Mouse (Mus musculus): ENCODE data around the gene Prm2. TPM values are rescaled to one million over a fixed set of nuclear protein-coding genes. Genes with fewer than 3 reads are reported as not detected.

Gene Prm2
- polyA plus RNA-seq, 1 experiment, result not detected

DNA sequence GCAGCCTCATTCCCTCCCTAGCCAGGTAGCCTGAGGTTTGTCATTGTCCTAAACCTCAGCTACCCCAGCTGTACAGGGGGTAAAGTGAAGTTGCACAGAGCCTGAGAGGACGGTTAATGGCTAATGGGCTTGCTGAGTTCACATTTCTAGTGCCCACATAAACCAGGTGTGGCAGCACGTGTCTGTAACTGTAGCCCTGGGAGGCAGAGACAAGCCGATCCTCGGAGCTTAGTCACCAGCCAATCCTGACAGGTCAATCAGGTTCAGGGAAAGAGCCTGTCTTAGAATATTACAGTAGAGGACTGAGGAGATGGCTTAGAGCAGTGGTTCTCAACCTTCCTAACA, 32.5 kb upstream of the Prm2 start:
- no peak overlapping the region for H3K27ac ChIP-seq (ENCODE audit: insufficient read depth, low read length)
- TF ChIP-seq EP300 (IDR thresholded peaks at IDR 0.05; ENCODE audit: insufficient read depth, low read depth, low read length) (no peak), CTCF (IDR thresholded peaks at IDR 0.05; ENCODE audit: low read depth, low read length) (no peak), POLR2A (IDR thresholded peaks at IDR 0.05; ENCODE audit: insufficient read depth, low read length) (no peak)
- no peaks in the 10 kb centered on the region for H3K4me1 ChIP-seq (ENCODE audit: control insufficient read depth, insufficient read depth, low read length)
- H3K9me3 ChIP-seq (replicated peaks; ENCODE audit: control insufficient read depth, insufficient read depth, low read length, poor library complexity, severe bottlenecking), result no peaks in the 10 kb centered on the region
- no peak overlapping the region for H3K4me3 ChIP-seq (ENCODE audit: low read depth, low read length)
- no peaks in the 10 kb centered on the region for H3K27me3 ChIP-seq (ENCODE audit: control insufficient read depth, insufficient read depth, low read length, poor library complexity, severe bottlenecking)
- H3K36me3 ChIP-seq (ENCODE audit: control insufficient read depth, insufficient read depth, low read length, poor library complexity, severe bottlenecking), result no peaks in the 10 kb centered on the region
- no peak overlapping the region for H3K9ac ChIP-seq (ENCODE audit: low read depth, poor library complexity, severe bottlenecking)

DNA sequence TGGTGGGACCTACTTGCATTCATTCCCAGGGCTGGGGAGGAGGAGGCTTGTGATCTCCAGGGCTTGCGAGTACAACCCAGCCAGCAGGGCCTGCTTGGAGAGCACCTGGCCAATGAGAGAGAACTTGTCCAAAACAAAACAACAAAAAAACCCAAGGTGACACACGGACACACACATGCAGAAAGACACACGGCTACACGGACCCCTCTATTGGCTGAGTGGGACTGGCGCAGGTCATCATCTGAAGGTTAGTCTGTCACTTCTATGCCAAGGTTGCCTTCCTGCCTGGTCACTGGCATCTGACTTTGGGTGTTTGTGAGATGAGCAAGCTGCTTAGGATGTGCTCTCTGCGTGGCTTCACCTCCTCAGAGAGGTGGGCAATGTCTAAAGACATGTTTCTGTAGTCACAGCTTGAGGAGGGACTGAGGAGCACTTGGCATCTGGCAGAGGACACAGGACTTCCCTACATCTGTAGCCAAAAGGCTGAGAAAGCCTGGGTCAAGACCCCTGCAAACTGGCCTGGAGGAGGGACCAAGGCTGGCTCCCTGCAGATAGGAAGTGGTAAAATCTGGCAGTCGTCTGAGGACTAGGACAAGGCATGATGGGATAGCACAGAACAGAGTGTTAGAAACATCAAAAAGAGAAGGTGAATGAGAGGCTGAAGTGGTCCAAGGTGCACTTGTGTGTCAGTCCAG, 32.0 kb upstream of the Prm2 start:
- no peak overlapping the region for H3K27ac ChIP-seq (ENCODE audit: insufficient read depth, low read length)
- no peak overlapping the region for H3K9ac ChIP-seq (ENCODE audit: low read depth, poor library complexity, severe bottlenecking)
- H3K36me3 ChIP-seq (ENCODE audit: control insufficient read depth, insufficient read depth, low read length, poor library complexity, severe bottlenecking), result no peaks in the 10 kb centered on the region
- H3K4me1 ChIP-seq (ENCODE audit: control insufficient read depth, insufficient read depth, low read length), result no peaks in the 10 kb centered on the region
- no peak for TF ChIP-seq EP300 (IDR thresholded peaks at IDR 0.05; ENCODE audit: insufficient read depth, low read depth, low read length)
- TF ChIP-seq POLR2A (IDR thresholded peaks at IDR 0.05; ENCODE audit: insufficient read depth, low read length), result no peak
- no peak for TF ChIP-seq CTCF (IDR thresholded peaks at IDR 0.05; ENCODE audit: low read depth, low read length)
- H3K9me3 ChIP-seq (replicated peaks; ENCODE audit: control insufficient read depth, insufficient read depth, low read length, poor library complexity, severe bottlenecking), result no peaks in the 10 kb centered on the region
- no peaks in the 10 kb centered on the region for H3K27me3 ChIP-seq (ENCODE audit: control insufficient read depth, insufficient read depth, low read length, poor library complexity, severe bottlenecking)
- no peak overlapping the region for H3K4me3 ChIP-seq (ENCODE audit: low read depth, low read length)

DNA sequence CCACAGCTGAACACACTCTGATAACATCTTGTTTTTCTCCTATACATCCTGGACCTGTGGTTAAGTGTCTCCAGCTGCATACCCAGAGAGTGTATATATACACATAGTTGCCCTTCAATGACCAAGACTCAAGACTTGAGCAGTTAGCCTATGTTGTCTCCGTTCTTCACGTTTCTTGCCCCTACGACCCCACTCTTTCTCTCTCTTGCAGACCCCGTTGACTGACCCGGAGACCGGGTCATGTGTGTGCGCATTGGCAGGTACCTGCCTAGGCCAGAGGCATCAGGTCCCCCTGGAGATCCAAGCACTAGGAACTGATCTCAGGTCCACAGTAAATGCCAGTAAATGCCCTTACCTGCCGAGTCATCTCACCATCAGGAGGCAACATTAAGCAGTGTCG, 31.3 kb upstream of the Prm2 start:
- TF ChIP-seq EP300 (IDR thresholded peaks at IDR 0.05; ENCODE audit: insufficient read depth, low read depth, low read length) (no peak), POLR2A (IDR thresholded peaks at IDR 0.05; ENCODE audit: insufficient read depth, low read length) (no peak), CTCF (IDR thresholded peaks at IDR 0.05; ENCODE audit: low read depth, low read length) (no peak)
- H3K4me3 ChIP-seq (ENCODE audit: low read depth, low read length), result no peak overlapping the region
- H3K36me3 ChIP-seq (ENCODE audit: control insufficient read depth, insufficient read depth, low read length, poor library complexity, severe bottlenecking), result no peaks in the 10 kb centered on the region
- H3K9ac ChIP-seq (ENCODE audit: low read depth, poor library complexity, severe bottlenecking), result no peak overlapping the region
- H3K4me1 ChIP-seq (ENCODE audit: control insufficient read depth, insufficient read depth, low read length), result no peaks in the 10 kb centered on the region
- no peak overlapping the region for H3K27ac ChIP-seq (ENCODE audit: insufficient read depth, low read length)
- no peaks in the 10 kb centered on the region for H3K27me3 ChIP-seq (ENCODE audit: control insufficient read depth, insufficient read depth, low read length, poor library complexity, severe bottlenecking)
- H3K9me3 ChIP-seq (replicated peaks; ENCODE audit: control insufficient read depth, insufficient read depth, low read length, poor library complexity, severe bottlenecking), result no peaks in the 10 kb centered on the region

DNA sequence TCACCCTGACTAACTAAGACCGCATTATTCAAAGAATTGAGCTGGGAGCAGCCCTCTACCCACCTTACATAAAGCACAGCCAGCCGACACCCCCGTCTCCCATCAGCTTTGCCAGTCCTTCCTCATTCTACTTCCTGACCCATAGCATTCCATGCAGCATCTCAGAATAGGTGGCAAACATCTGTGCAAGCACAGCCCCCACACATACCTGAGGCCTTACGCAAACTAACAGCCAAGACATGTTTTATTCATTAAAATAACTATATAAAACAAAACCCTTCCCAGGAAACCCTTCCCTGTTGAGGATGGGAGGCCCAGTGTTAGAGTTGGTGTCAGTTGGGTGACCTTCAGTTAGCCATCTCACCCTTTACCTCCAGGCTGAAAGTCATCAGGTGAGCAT, 29.9 kb upstream of the Prm2 start:
- Histone ChIP-seq H3K9ac (ENCODE audit: low read depth, poor library complexity, severe bottlenecking) (no peak overlapping the region), H3K4me3 (ENCODE audit: low read depth, low read length) (no peak overlapping the region), H3K36me3 (ENCODE audit: control insufficient read depth, insufficient read depth, low read length, poor library complexity, severe bottlenecking) (no peaks in the 10 kb centered on the region), H3K4me1 (ENCODE audit: control insufficient read depth, insufficient read depth, low read length) (no peaks in the 10 kb centered on the region), H3K27me3 (ENCODE audit: control insufficient read depth, insufficient read depth, low read length, poor library complexity, severe bottlenecking) (no peaks in the 10 kb centered on the region), H3K9me3 (replicated peaks; ENCODE audit: control insufficient read depth, insufficient read depth, low read length, poor library complexity, severe bottlenecking) (no peaks in the 10 kb centered on the region), H3K27ac (ENCODE audit: insufficient read depth, low read length) (no peak overlapping the region)
- no peak for TF ChIP-seq CTCF (IDR thresholded peaks at IDR 0.05; ENCODE audit: low read depth, low read length)
- no peak for TF ChIP-seq EP300 (IDR thresholded peaks at IDR 0.05; ENCODE audit: insufficient read depth, low read depth, low read length)
- no peak for TF ChIP-seq POLR2A (IDR thresholded peaks at IDR 0.05; ENCODE audit: insufficient read depth, low read length)

DNA sequence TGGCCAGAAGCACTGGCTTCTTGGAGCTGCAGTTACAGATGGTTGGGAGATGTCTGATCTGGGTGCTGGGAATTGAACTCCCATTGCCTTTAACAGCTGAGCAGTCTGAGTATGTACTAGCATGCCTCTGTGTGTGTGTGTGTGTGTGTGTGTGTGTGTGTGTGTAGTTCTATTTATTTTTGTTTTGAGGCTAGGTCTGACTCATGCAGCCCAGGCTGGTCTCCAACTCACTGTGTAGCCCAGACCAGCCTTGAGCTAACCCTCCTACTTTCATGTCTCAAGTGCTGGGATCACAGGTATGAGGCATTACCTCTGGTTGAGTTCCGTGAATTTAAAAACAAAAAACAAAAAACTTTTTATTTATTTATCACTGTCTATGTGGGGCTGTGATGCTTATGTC, 28.6 kb upstream of the Prm2 start:
- no peak overlapping the region for H3K4me3 ChIP-seq (ENCODE audit: low read depth, low read length)
- H3K9ac ChIP-seq (ENCODE audit: low read depth, poor library complexity, severe bottlenecking), result no peak overlapping the region
- H3K9me3 ChIP-seq (replicated peaks; ENCODE audit: control insufficient read depth, insufficient read depth, low read length, poor library complexity, severe bottlenecking), result no peaks in the 10 kb centered on the region
- H3K36me3 ChIP-seq (ENCODE audit: control insufficient read depth, insufficient read depth, low read length, poor library complexity, severe bottlenecking), result no peaks in the 10 kb centered on the region
- H3K27me3 ChIP-seq (ENCODE audit: control insufficient read depth, insufficient read depth, low read length, poor library complexity, severe bottlenecking), result no peaks in the 10 kb centered on the region
- H3K27ac ChIP-seq (ENCODE audit: insufficient read depth, low read length), result no peak overlapping the region
- no peak for TF ChIP-seq POLR2A (IDR thresholded peaks at IDR 0.05; ENCODE audit: insufficient read depth, low read length)
- no peak for TF ChIP-seq EP300 (IDR thresholded peaks at IDR 0.05; ENCODE audit: insufficient read depth, low read depth, low read length)
- TF ChIP-seq CTCF (IDR thresholded peaks at IDR 0.05; ENCODE audit: low read depth, low read length), result no peak
- H3K4me1 ChIP-seq (ENCODE audit: control insufficient read depth, insufficient read depth, low read length), result no peaks in the 10 kb centered on the region

DNA sequence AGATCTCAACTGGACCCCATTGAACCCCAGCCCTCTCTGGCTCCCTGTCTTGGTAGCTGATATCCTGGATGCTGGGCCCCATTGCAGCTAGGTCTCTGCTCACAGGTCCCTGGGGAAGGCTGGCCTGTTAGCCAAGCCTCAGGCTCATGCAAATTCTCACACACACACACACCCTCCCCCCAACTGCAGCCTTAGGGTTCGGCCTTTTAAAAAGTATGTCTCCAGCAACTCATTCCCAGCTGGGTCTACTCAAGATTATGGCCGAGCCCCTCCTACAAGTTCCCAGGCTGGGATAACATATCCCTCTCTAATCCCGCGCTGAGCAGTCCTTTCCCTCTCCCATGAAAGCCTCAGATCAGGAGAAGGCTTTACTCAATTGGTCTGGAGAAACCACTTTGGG, 25.5 kb upstream of the Prm2 start:
- Histone ChIP-seq H3K36me3 (ENCODE audit: control insufficient read depth, insufficient read depth, low read length, poor library complexity, severe bottlenecking) (no peaks in the 10 kb centered on the region), H3K9ac (ENCODE audit: low read depth, poor library complexity, severe bottlenecking) (no peak overlapping the region), H3K9me3 (replicated peaks; ENCODE audit: control insufficient read depth, insufficient read depth, low read length, poor library complexity, severe bottlenecking) (no peaks in the 10 kb centered on the region), H3K4me3 (ENCODE audit: low read depth, low read length) (no peak overlapping the region), H3K27ac (ENCODE audit: insufficient read depth, low read length) (no peak overlapping the region), H3K27me3 (ENCODE audit: control insufficient read depth, insufficient read depth, low read length, poor library complexity, severe bottlenecking) (no peaks in the 10 kb centered on the region), H3K4me1 (ENCODE audit: control insufficient read depth, insufficient read depth, low read length) (no peaks in the 10 kb centered on the region)
- TF ChIP-seq CTCF (IDR thresholded peaks at IDR 0.05; ENCODE audit: low read depth, low read length) (no peak), POLR2A (IDR thresholded peaks at IDR 0.05; ENCODE audit: insufficient read depth, low read length) (no peak), EP300 (IDR thresholded peaks at IDR 0.05; ENCODE audit: insufficient read depth, low read depth, low read length) (no peak)

All from ES-Bruce4 (cell line).